Mouse (Mus musculus) stomach, postnatal 0 days (tissue): ENCODE measurements around the gene Slc2a1. TPM values are rescaled to one million over a fixed set of nuclear protein-coding genes. Genes with fewer than 3 reads are reported as not detected.

Source experiments
- ATAC-seq: fragments of 200-750 bp; cut with Nextera tagmentation; 2 replicates; pipeline ENCODE4 v1.8.0; 2017; ENCODE audit not compliant: low FRiP score, low TSS enrichment
- DNase-seq: peaks from one replicate; pipeline ENCODE4 v3.0.0-alpha.2; 2016; ENCODE audit warnings: low spot score
- H3K27ac ChIP-seq: fragments of 300-500 bp; sonication (generic); replicated peaks from 2 replicates; pipeline ENCODE4 v1.5.1; 2014; ENCODE audit warnings: mild to moderate bottlenecking, control low read depth
- H3K27me3 ChIP-seq: fragments of 300-500 bp; sonication (generic); 2 replicates; pipeline ENCODE4 v1.6.1; 2014; ENCODE audit warnings: low read length; ENCODE audit not compliant: control insufficient read depth, insufficient read depth
- H3K36me3 ChIP-seq: fragments of 300-500 bp; sonication (generic); 2 replicates; pipeline ENCODE4 v1.6.1; 2014; ENCODE audit warnings: low read length, mixed read lengths; ENCODE audit not compliant: control insufficient read depth, insufficient read depth
- H3K4me1 ChIP-seq: fragments of 300-500 bp; sonication (generic); replicated peaks from 2 replicates; pipeline ENCODE4 v1.6.1; 2014; ENCODE audit warnings: antibody characterized with exemption; ENCODE audit not compliant: control insufficient read depth, insufficient read depth
- H3K4me2 ChIP-seq: fragments of 300-500 bp; sonication (generic); replicated peaks from 2 replicates; pipeline ENCODE4 v1.6.1; 2014; ENCODE audit warnings: low read depth, mild to moderate bottlenecking, control low read depth, moderate library complexity
- H3K4me3 ChIP-seq: fragments of 300-500 bp; sonication (generic); 2 replicates; pipeline ENCODE4 v1.5.1; 2014; ENCODE audit warnings: low read depth, low read length, control low read depth
- H3K9ac ChIP-seq: fragments of 300-500 bp; sonication (generic); 2 replicates; pipeline ENCODE4 v1.6.1; 2014; ENCODE audit warnings: mild to moderate bottlenecking, low read length, control low read depth, mixed read lengths
- H3K9me3 ChIP-seq: fragments of 300-500 bp; sonication (generic); 2 replicates; pipeline ENCODE4 v1.6.1; 2016; ENCODE audit warnings: low read length; ENCODE audit not compliant: control insufficient read depth
- CTCF ChIP-seq: IDR thresholded peaks from 2 replicates; pipeline ENCODE4 v1.5.1; 2016; ENCODE audit warnings: antibody characterized with exemption, low read depth, mild to moderate bottlenecking, moderate library complexity
- EP300 ChIP-seq: optimal IDR thresholded peaks from 2 replicates; pipeline ENCODE3; 2016; ENCODE audit warnings: antibody characterized with exemption
- WGBS: fragments of 180-500 bp; shearing (Covaris S2); extraction: QIAGEN DNeasy Blood & Tissue Kit; methylation state at CpG from one replicate; pipeline ENCODE4 v1.1.7; 2014; 5-methylcytosine and 5-hydroxymethylcytosine counted together
- polyA plus RNA-seq: library from polyadenylated mRNA; unstranded; fragments of >200 nt; fragmentation: Nextera tagmentation; extraction: Ambion mirVana; gene quantifications from 2 replicates; pipeline ENCODE4 v1.2.1, GENCODE M21; 2015

The Slc2a1 gene
- polyA plus RNA-seq, 1 experiment from 2014 or later = 36.9 TPM

DNA sequence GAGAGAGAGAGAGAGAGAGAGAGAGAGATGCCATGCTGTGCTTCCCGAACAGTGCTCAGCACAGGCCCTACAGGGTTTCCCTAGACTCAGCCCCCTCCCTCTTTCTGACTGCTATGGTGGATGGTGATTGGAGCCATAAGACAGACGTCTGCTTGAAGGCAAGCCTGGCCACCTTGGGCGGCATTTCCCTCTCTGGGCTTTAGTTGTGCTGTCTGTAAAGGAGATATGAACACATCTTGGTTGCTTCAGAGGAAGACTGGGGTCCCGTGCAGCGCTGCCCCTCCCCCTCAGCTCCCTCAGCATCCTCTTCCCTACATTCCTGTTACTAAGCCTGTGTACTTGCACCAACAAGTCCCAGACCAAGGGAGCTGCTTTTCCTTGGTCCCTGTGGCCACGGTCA, 33.9 kb upstream of the Slc2a1 start:
- ATAC-seq (no peak), DNase-seq (no peak)
- 40% methylated on average over 6 of the region's 6 CpGs for WGBS
- H3K36me3 ChIP-seq = no peaks in the 10 kb centered on the region
- TF ChIP-seq CTCF = no peak
- TF ChIP-seq EP300 = no peak
- H3K4me3 ChIP-seq = no peak overlapping the region
- H3K9me3 ChIP-seq = no peaks in the 10 kb centered on the region
- no peak overlapping the region for H3K27ac ChIP-seq
- H3K4me2 ChIP-seq = no peak overlapping the region
- H3K9ac ChIP-seq = no peak overlapping the region
- no peaks in the 10 kb centered on the region for H3K27me3 ChIP-seq
- peaks cover 10% of the 10 kb centered on the region; the same call in 1 of the 2 replicates for H3K4me1 ChIP-seq

DNA sequence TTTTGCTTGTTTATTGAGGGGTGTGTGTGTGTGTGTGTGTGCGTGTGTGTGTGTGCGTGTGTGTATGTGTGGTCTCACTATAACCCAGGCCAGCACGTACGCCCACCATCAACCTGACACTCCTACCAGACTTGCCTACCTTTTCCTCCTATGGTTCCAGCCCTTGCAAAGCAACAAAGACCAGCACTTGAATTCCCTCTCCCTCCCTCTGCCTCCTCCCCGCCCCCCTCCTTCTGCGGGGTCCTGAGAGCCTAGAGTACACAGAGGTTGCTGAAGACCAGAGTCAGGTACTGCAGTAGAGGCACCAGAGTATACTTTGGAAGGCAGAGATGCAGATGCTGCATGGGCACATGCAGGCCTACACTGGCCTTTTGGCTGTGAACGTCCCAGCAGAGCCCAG, 33.2 kb upstream of the Slc2a1 start:
- H3K27ac ChIP-seq = no peak overlapping the region
- no peak for TF ChIP-seq EP300
- no peak for TF ChIP-seq CTCF
- H3K4me3 ChIP-seq = no peak overlapping the region
- H3K27me3 ChIP-seq = no peaks in the 10 kb centered on the region
- H3K9me3 ChIP-seq = no peaks in the 10 kb centered on the region
- no peak overlapping the region for H3K4me2 ChIP-seq
- 64% methylated on average over 6 of the region's 7 CpGs for WGBS
- no peaks in the 10 kb centered on the region for H3K36me3 ChIP-seq
- no peak for DNase-seq
- peaks cover 10% of the 10 kb centered on the region; the same call in 1 of the 2 replicates for H3K4me1 ChIP-seq
- ATAC-seq = no peak
- H3K9ac ChIP-seq = no peak overlapping the region

DNA sequence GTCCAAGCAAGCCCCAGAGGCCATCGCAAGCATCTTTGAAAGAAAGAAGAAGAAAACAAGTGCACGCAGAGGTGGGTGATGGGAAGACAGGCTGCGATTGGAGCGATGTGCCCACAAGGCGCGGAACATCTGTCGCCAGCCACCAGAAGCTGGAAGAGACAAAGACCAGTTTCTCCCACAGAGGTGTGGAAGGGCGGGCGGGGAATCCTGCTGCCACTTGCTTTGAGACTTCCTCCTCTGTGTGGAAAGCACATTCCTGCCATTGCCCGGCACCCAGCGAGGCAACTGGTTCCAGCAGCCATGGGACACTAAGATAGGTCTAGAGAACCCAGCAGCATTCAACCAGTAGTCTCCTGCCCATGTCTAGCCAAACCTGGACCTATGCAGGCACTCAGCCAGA, 32.2 kb upstream of the Slc2a1 start:
- Histone ChIP-seq H3K4me1 (peaks cover 10% of the 10 kb centered on the region; the same call in 1 of the 2 replicates), H3K4me2 (no peak overlapping the region)

DNA sequence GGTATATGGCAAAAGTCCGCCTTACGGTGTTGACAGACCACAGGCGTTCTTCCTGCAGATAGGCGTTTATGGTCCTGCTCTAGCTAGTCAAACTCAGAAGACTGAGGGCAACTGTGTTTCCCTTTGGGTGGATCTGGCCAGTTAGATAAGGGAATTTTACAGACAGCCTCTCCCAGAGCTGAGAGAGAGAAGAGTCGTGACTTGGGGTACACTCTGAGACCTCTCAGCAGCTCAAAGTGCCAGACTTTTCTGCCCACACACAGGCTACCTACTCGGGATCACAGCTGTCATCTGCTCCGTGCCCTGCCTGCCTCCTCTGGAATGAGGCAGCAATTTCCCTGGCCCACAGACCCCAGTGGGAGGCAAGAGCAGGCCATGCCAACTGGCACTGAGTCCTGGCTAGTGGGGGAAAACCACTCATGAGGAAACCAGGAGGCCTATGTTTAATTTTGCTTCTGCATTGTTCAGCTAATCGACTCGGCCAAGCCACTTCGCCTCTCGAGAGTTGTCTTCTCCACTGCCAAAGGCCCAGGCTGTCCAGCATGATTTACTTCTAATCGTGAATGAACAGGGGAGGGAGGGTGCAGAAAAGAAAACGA, 31.3 kb upstream of the Slc2a1 start:
- Histone ChIP-seq H3K36me3 (no peaks in the 10 kb centered on the region), H3K9me3 (no peaks in the 10 kb centered on the region), H3K9ac (no peak overlapping the region), H3K4me1 (peaks cover 5% of the 10 kb centered on the region; the same call in 1 of the 2 replicates), H3K27ac (no peak overlapping the region; the same call in 1 of the 2 replicates), H3K4me3 (no peak overlapping the region), H3K4me2 (no peak overlapping the region), H3K27me3 (no peaks in the 10 kb centered on the region)
- no peak for ATAC-seq
- DNase-seq = no peak
- no peak for TF ChIP-seq EP300
- TF ChIP-seq CTCF = no peak
- WGBS = 36% methylated on average over 13 of the region's 13 CpGs

More for the DNA sequence above, 32.2 kb upstream of the Slc2a1 start:
- ATAC-seq (no peak), DNase-seq (no peak)
- no peaks in the 10 kb centered on the region for H3K36me3 ChIP-seq
- H3K9me3 ChIP-seq = no peaks in the 10 kb centered on the region
- TF ChIP-seq CTCF = no peak
- no peak for TF ChIP-seq EP300
- no peak overlapping the region for H3K9ac ChIP-seq
- H3K4me3 ChIP-seq = no peak overlapping the region
- no peaks in the 10 kb centered on the region for H3K27me3 ChIP-seq
- H3K27ac ChIP-seq = no peak overlapping the region
- WGBS = 69% methylated on average over 11 of the region's 11 CpGs

DNA sequence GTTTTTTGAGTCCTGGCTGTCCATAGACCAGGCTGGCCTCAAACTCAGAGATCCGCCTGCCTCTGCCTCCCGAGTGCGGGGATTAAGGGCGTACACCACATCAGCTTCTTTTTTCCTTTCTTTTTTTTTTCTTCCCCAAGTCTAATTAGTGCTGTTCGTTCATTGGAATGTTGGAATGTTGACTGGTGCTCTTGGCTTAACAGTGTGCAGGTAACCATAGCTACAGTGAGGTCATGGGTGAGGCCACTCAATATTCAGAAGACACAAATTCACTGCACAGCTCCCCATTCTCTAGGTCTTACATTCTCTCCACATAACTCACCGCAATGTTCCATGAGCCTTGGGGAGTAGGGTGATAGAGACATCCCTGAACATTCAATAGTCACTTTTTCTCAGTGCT, 28.6 kb upstream of the Slc2a1 start:
- Histone ChIP-seq H3K9me3 (no peaks in the 10 kb centered on the region), H3K4me3 (no peak overlapping the region), H3K27me3 (no peaks in the 10 kb centered on the region), H3K27ac (no peak overlapping the region), H3K4me1 (peaks cover 2% of the 10 kb centered on the region; the same call in 1 of the 2 replicates), H3K4me2 (no peak overlapping the region), H3K36me3 (no peaks in the 10 kb centered on the region), H3K9ac (no peak overlapping the region)
- no peak for DNase-seq
- ATAC-seq = no peak
- WGBS = 83% methylated on average over 6 of the region's 6 CpGs
- TF ChIP-seq EP300 (no peak), CTCF (no peak)

DNA sequence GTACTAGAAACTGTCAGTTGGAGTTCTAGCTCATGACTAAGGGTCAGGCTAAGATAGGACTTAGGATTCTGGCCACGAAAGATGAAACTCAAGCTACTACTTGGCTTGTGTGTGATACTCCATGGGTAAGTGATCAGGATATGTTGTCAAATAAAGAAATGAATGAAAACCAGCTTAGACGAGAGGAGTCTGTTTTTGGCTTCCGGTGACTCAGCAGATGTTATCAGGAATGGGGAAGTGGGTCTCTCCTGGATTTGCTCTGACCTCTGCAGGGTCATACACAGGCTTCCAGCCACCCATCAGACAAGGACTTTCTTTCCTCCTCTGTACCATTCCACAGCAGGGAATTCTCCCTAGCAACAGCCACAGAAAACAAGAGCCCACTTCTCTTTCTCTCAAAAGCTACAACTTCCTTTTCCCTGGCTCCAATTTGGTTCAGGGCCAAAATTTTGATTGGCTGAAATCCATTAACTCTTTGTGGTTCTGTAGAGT, 25.7 kb upstream of the Slc2a1 start:
- Histone ChIP-seq H3K4me2 (no peak overlapping the region), H3K36me3 (no peaks in the 10 kb centered on the region), H3K9ac (no peak overlapping the region), H3K27ac (no peak overlapping the region), H3K4me3 (no peak overlapping the region), H3K4me1 (no peaks in the 10 kb centered on the region), H3K9me3 (no peaks in the 10 kb centered on the region), H3K27me3 (no peaks in the 10 kb centered on the region)
- no peak for ATAC-seq
- no peak for TF ChIP-seq CTCF
- TF ChIP-seq EP300 = no peak
- WGBS = 41% methylated on average over 3 of the region's 3 CpGs
- no peak for DNase-seq
